Mouse (Mus musculus) neural tube, embryonic 11.5 days (tissue): ENCODE results near the gene Ear6. TPM values are rescaled to one million over a fixed set of nuclear protein-coding genes. Genes with fewer than 3 reads are reported as not detected.
"Not testable (repeated sequence)": the region's sequence is repeated elsewhere in the genome, so short reads cannot be mapped to it uniquely, and the experiment has no call there.

ENCODE experiments used
- ATAC-seq: fragments of 200-750 bp; cut with Nextera tagmentation; 2 replicates; pipeline ENCODE4 v1.8.0; 2017; ENCODE audit warnings: moderate number of reproducible peaks, mild to moderate bottlenecking, moderate TSS enrichment, moderate library complexity; ENCODE audit not compliant: insufficient read depth, low FRiP score, low TSS enrichment
- DNase-seq: peaks from one replicate; pipeline ENCODE4 v3.0.0-alpha.2; 2015; ENCODE audit warnings: low spot score
- H3K27ac ChIP-seq: fragments of 300-500 bp; sonication (generic); 2 replicates; pipeline ENCODE4 v1.5.1; 2014; ENCODE audit warnings: low read depth, mild to moderate bottlenecking, low read length
- H3K27me3 ChIP-seq: fragments of 300-500 bp; sonication (generic); 2 replicates; pipeline ENCODE4 v1.6.1; 2014; ENCODE audit warnings: mild to moderate bottlenecking, low read length, mixed read lengths; ENCODE audit not compliant: control insufficient read depth, insufficient read depth
- H3K36me3 ChIP-seq: fragments of 300-500 bp; sonication (generic); 2 replicates; pipeline ENCODE4 v1.6.1; 2014; ENCODE audit warnings: mild to moderate bottlenecking, low read length, moderate library complexity, mixed read lengths; ENCODE audit not compliant: control insufficient read depth, insufficient read depth
- H3K4me1 ChIP-seq: fragments of 300-500 bp; sonication (generic); 2 replicates; pipeline ENCODE4 v1.6.1; 2014; ENCODE audit warnings: low read length, mixed read lengths; ENCODE audit not compliant: control insufficient read depth, insufficient read depth
- H3K4me2 ChIP-seq: fragments of 300-500 bp; sonication (generic); 2 replicates; pipeline ENCODE4 v1.6.1; 2014; ENCODE audit warnings: low read depth, mild to moderate bottlenecking, moderate library complexity
- H3K4me3 ChIP-seq: fragments of 300-500 bp; sonication (generic); 2 replicates; pipeline ENCODE4 v1.5.1; 2014; ENCODE audit warnings: low read depth, low read length
- H3K9ac ChIP-seq: fragments of 300-500 bp; sonication (generic); 2 replicates; pipeline ENCODE4 v1.6.1; 2014; ENCODE audit warnings: mild to moderate bottlenecking, low read length
- H3K9me3 ChIP-seq: fragments of 300-500 bp; sonication (generic); 2 replicates; pipeline ENCODE4 v1.6.1; 2016; ENCODE audit warnings: low read length; ENCODE audit not compliant: control insufficient read depth
- WGBS: fragments of 180-500 bp; shearing (Covaris S2); extraction: QIAGEN DNeasy Blood & Tissue Kit; methylation state at CpG from one replicate; pipeline ENCODE4 v1.1.7; 2014; 5-methylcytosine and 5-hydroxymethylcytosine counted together
- polyA plus RNA-seq: library from polyadenylated mRNA; unstranded; fragments of >200 nt; fragmentation: Nextera tagmentation; extraction: Ambion mirVana; gene quantifications from 2 replicates; pipeline ENCODE4 v1.2.1, GENCODE M21; 2014

The Ear6 gene
- polyA plus RNA-seq, 1 experiment from 2014 or later = not detected

DNA sequence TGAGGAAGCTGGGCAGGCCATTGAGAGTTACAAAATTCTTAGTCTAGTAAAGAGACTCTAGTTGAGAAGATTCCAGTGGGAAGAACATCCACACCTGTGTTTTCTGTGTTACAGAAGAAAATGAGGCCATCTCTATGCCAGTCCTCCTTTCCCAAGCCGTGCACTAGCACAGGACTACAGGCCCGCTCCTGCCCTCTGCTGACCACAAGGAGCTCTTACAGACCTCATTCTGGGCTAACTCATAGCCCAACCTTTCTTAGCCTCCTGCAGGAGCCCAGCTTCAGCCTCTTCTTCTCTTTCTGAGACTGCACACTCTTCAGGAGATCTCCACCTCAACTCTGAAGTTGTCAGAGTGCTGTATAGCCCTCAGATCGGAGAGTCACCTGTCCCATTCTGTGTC, 2.5 kb upstream of the Ear6 start:
- H3K27me3 ChIP-seq, H3K9ac ChIP-seq, H3K4me3 ChIP-seq, H3K27ac ChIP-seq, H3K4me2 ChIP-seq, ATAC-seq, H3K4me1 ChIP-seq, H3K9me3 ChIP-seq, H3K36me3 ChIP-seq: not testable (repeated sequence)
- WGBS = 60% methylated on average over 3 of the region's 3 CpGs
- peak; percentile 15 for DNase-seq

DNA sequence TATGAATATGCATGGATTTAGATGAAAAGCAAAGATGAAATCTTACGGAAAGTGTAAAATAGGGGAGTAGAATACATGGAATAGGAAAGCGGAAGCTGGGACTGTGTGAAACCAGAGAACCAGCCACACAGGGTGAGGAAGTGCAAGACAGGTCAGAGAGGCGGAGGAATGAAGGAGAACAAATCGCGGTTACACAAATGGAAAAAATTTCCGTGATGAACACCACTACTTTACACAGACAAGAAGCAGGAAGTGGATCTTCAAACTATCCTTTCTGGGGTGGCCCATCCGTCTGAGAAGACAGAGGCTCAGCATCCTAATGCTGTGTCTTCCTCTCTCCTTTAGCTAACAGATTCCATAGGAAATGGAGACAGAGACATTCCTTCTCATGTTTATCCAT, 1.8 kb downstream of the Ear6 start:
- not testable (repeated sequence) for H3K4me1 ChIP-seq, H3K27ac ChIP-seq

DNA sequence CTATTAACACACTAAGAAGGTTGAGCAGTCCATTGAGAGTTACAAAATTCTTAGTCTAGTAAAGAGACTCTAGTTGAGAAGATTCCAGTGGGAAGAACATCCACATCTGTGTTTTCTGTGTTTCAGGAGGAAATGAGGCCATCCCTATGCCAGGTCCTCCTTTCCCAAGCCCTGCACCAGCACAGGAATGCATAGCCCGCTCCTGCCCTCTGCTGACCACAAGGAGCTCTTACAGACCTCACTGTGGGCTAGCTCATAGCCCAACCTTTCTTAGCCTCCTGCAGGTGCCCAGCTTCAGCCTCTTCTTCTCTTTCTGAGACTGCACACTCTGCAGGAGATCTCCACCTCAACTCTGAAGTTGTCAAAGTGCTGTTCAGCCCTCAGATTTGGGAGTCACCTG, 10.1 kb downstream of the Ear6 start:
- ATAC-seq, H3K9ac ChIP-seq, H3K27ac ChIP-seq, H3K4me2 ChIP-seq, H3K4me3 ChIP-seq, H3K27me3 ChIP-seq, H3K9me3 ChIP-seq, H3K4me1 ChIP-seq, H3K36me3 ChIP-seq: not testable (repeated sequence)
- WGBS = 22% methylated on average over 1 of the region's 1 CpGs
- peak; percentile 26 for DNase-seq

More for the DNA sequence above, 1.8 kb downstream of the Ear6 start:
- ATAC-seq, DNase-seq, H3K27me3 ChIP-seq, H3K4me3 ChIP-seq, H3K4me2 ChIP-seq, H3K36me3 ChIP-seq, H3K9me3 ChIP-seq, H3K9ac ChIP-seq: not testable (repeated sequence)
- WGBS = 91% methylated on average over 7 of the region's 7 CpGs

DNA sequence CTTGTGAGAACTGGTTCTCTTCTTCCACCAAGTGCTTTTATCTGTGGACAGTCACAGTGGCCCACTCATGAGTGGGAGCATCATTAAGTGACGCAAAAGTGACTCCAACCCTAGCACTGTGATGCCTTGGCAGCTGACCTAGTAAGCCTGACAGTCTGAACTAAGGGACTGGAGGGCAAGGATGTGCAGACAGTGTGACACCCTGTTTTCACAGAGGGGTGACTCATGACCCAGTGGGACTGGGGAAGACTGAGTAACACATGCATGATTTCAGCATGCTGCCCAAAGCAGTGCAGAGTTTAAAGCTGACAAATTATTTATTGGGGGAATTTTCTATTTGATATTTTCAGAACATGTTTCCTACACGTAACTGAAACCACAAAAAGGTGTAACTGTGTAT, 17.3 kb downstream of the Ear6 start:
- Histone ChIP-seq H3K4me3 (no peak overlapping the region), H3K4me2 (no peak overlapping the region), H3K27me3 (no peaks in the 10 kb centered on the region), H3K36me3 (no peaks in the 10 kb centered on the region), H3K9me3 (no peaks in the 10 kb centered on the region), H3K4me1 (no peaks in the 10 kb centered on the region), H3K27ac (no peak overlapping the region), H3K9ac (no peak overlapping the region)
- WGBS = 73% methylated on average over 2 of the region's 2 CpGs
- ATAC-seq (no peak), DNase-seq (no peak)

DNA sequence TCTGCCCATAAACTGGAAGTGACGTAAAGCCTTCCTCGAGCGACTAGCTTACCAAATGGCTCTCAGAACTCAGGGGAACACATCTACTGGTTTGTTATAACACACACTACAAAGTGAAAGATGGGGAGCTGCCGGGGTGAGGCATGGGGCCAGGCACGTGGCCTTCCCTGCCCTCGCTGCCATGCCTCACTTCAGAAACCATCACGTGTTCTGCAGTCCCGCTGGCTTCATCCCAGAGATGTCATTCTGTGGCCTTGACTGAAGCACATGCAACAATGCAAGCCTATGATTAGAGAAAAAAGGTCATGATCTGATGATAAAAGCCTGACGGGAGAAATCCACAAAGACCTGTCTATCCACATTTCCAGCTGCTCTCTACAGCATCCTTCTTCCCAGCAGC, 18.2 kb downstream of the Ear6 start:
- Histone ChIP-seq H3K9ac (no peak overlapping the region), H3K36me3 (no peaks in the 10 kb centered on the region), H3K27me3 (no peaks in the 10 kb centered on the region), H3K27ac (no peak overlapping the region), H3K9me3 (no peaks in the 10 kb centered on the region), H3K4me1 (no peaks in the 10 kb centered on the region), H3K4me2 (no peak overlapping the region), H3K4me3 (no peak overlapping the region)
- ATAC-seq (no peak), DNase-seq (no peak)
- WGBS = 82% methylated on average over 9 of the region's 9 CpGs

DNA sequence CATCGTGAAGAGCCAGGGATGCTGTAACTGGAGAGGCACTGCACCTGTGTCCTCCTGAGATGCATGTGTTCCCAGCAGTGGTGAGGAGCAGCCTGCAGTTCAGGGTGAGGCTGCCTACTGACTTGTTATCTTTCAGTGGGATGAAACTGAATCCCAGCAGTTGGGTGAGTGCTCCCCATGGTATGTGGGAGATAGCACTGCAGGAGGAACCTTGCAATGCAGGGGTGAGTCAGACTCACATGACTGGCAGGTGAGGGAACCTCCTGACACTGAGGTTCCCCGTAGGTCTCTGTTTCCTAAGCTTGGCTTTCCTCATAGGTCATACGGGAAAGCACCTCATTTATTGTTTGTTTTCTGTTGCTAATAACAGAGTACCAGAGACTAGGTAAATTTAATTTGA, 24.0 kb downstream of the Ear6 start:
- H3K9ac ChIP-seq = no peak overlapping the region
- WGBS = 78% methylated on average over 3 of the region's 3 CpGs

DNA sequence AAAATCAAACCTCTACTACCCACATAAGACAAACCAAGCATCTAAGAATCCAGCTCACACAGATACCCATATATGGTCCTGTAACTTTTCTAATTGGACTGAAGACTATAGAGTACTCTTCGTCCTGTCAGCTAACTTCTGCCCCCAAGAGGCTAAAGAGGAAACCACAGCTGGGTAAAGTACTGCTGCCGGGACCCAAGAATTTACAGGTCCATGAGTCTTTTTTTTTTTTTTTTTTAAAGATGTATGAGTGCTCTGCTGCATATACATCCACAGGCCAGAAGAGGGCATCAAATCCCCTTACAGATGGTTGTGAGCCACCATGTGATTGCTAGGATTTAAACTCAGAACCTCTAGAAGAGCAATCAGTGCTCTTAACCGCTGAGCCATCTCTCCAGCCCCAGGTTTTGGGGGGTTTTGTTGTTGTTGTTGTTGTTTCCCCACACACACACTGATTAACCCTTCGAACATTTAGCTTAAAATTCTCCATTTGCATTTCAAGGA, 30.1 kb downstream of the Ear6 start:
- H3K4me2 ChIP-seq = peak overlapping the region; percentile 81
- peaks cover 6% of the 10 kb centered on the region; the same call in 1 of the 2 replicates for H3K36me3 ChIP-seq
- peak overlapping the region; percentile 82 for H3K4me3 ChIP-seq
- H3K4me1 ChIP-seq = peaks cover 6% of the 10 kb centered on the region; the same call in 1 of the 2 replicates
- H3K27ac ChIP-seq = peak overlapping the region; percentile 39; the same call in 1 of the 2 replicates
- ATAC-seq = peak; percentile 36
- peak overlapping the region; percentile 35 for H3K9ac ChIP-seq
- 2% methylated on average over 4 of the region's 4 CpGs for WGBS
- peak; percentile 71 for DNase-seq
- no peaks in the 10 kb centered on the region for H3K27me3 ChIP-seq
- H3K9me3 ChIP-seq = no peaks in the 10 kb centered on the region

More for the DNA sequence above, 24.0 kb downstream of the Ear6 start:
- H3K9me3 ChIP-seq = no peaks in the 10 kb centered on the region
- ATAC-seq (no peak), DNase-seq (no peak)
- no peaks in the 10 kb centered on the region for H3K27me3 ChIP-seq
- no peak overlapping the region for H3K4me3 ChIP-seq
- no peaks in the 10 kb centered on the region for H3K36me3 ChIP-seq
- no peak overlapping the region for H3K27ac ChIP-seq
- H3K4me2 ChIP-seq = no peak overlapping the region
- no peaks in the 10 kb centered on the region for H3K4me1 ChIP-seq

DNA sequence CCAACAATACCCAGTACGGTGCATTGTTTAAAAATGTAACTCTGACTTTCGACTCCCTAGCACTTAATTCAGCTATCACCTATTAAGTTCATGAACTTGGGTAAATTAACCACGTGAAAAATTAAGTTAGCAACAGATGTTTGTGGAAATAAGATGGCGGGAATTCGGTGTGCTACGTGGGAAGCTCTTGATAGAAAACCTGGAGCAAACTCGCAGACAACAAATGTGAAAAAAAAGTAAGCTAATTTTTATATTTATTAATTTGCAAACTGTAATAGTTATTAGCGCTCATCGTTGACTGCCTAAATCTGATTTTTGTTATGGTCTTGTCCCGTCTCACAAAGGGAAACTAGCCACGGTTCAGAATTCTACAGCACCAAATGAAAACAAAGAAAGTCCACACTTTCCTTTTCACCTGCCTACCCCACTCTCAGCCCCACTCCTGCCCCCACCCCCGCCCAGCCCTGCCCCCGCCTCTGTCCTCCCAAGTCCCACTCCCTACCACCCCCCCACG, 30.6 kb downstream of the Ear6 start:
- 1% methylated on average over 14 of the region's 14 CpGs for WGBS
- Histone ChIP-seq H3K27ac (peak overlapping the region; percentile 39; the same call in 1 of the 2 replicates), H3K27me3 (no peaks in the 10 kb centered on the region), H3K36me3 (peaks cover 6% of the 10 kb centered on the region; the same call in 1 of the 2 replicates), H3K4me2 (peak overlapping the region; percentile 81), H3K4me1 (peaks cover 6% of the 10 kb centered on the region; the same call in 1 of the 2 replicates), H3K9me3 (no peaks in the 10 kb centered on the region), H3K9ac (peak overlapping the region; percentile 35), H3K4me3 (peak overlapping the region; percentile 82)
- peak; percentile 41 for ATAC-seq
- no peak for DNase-seq

DNA sequence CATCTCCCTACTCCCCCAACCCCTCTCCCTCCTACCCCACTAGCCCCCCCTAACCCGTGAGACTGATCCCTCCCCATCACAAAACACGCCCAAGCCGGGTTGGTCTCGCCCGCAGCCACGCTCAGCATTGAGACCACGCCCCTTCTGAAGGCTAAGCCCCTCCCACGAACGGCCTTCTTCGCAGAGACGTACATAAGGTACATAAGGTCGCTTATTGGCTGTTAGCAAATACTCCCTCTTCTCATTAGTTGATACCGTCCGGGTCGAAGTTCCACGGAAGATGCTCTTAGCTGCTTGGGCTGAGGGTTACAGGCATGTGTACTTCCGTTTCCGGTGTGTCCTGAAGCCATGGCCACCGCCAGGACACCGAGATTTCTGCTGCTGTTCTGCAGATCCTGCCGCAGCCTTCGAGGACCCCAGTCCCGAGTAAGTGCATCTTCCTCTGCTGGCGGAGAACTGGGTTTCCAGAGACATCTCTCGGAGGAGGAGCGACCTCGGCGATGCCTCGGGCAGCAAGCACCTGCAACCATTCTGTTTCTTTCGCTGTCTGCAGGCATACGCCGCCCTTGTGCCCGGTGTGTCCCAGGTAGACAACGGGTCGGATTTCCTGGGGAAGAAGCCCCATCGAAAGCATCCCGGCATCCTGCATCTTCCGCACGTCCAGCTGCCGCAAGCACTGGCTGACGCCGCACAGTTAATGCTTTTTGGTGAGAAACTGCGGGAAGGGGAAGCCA, 31.3 kb downstream of the Ear6 start, which contains the start of gene Mettl17:
Mettl17 (plus strand) TSS at position 245 of the 734 bp plus-strand sequence.
- H3K4me1 ChIP-seq = peaks cover 6% of the 10 kb centered on the region; the same call in 1 of the 2 replicates
- no peaks in the 10 kb centered on the region for H3K9me3 ChIP-seq
- WGBS = under 1% methylated on average over 42 of the region's 43 CpGs
- peak within 1 kb of the TSS; percentile 69 for H3K9ac ChIP-seq
- H3K4me3 ChIP-seq = peak within 1 kb of the TSS; percentile 82
- peak within 1 kb of the TSS; percentile 81 for H3K4me2 ChIP-seq
- ATAC-seq (peak; percentile 97), DNase-seq (peak; percentile 95)
- no peaks in the 10 kb centered on the region for H3K27me3 ChIP-seq
- H3K27ac ChIP-seq = peak within 1 kb of the TSS; percentile 62
- H3K36me3 ChIP-seq = peaks cover 11% of the 10 kb centered on the region; the same call in 1 of the 2 replicates
